Mouse (Mus musculus) embryonic facial prominence, embryonic 14.5 days (tissue): ENCODE measurements at regions not wholly inside any gene's neighbourhood (a gene's known extent, or its start where the extent isn't known, plus 50 kb on each side); places are given as distances from the start of the nearest gene placed in this dataset.
A peak's percentile ranks its signal among the peaks of the same experiment; 100 is the strongest.

Experiments
- ATAC-seq: fragments of 200-750 bp; cut with Nextera tagmentation; 2 replicates; pipeline ENCODE4 v1.8.0; 2017; ENCODE audit warnings: low read depth, moderate number of reproducible peaks, moderate TSS enrichment
- DNase-seq: peaks from one replicate; pipeline ENCODE4 v3.0.0-alpha.2; 2015; ENCODE audit warnings: low spot score
- H3K27ac ChIP-seq: fragments of 300-500 bp; sonication (generic); replicated peaks from 2 replicates; pipeline ENCODE4 v1.5.1; 2014; ENCODE audit warnings: low read depth, mild to moderate bottlenecking, low read length, moderate library complexity
- H3K27me3 ChIP-seq: fragments of 300-500 bp; sonication (generic); replicated peaks from 2 replicates; pipeline ENCODE4 v1.6.1; 2014; ENCODE audit warnings: low read length; ENCODE audit not compliant: control insufficient read depth, insufficient read depth
- H3K36me3 ChIP-seq: fragments of 300-500 bp; sonication (generic); 2 replicates; pipeline ENCODE4 v1.6.1; 2014; ENCODE audit warnings: low read length, mixed read lengths; ENCODE audit not compliant: control insufficient read depth, insufficient read depth
- H3K4me1 ChIP-seq: fragments of 300-500 bp; sonication (generic); 2 replicates; pipeline ENCODE4 v1.6.1; 2014; ENCODE audit warnings: antibody characterized with exemption, low read length; ENCODE audit not compliant: control insufficient read depth, insufficient read depth
- H3K4me2 ChIP-seq: fragments of 300-500 bp; sonication (generic); 2 replicates; pipeline ENCODE4 v1.6.1; 2014; ENCODE audit warnings: low read depth, mild to moderate bottlenecking, low read length, moderate library complexity, mixed read lengths
- H3K4me3 ChIP-seq: fragments of 300-500 bp; sonication (generic); 2 replicates; pipeline ENCODE4 v1.5.1; 2014; ENCODE audit warnings: low read depth, mild to moderate bottlenecking, low read length
- H3K9ac ChIP-seq: fragments of 300-500 bp; sonication (generic); 2 replicates; pipeline ENCODE4 v1.6.1; 2014; ENCODE audit warnings: low read depth, mild to moderate bottlenecking, low read length, moderate library complexity, mixed read lengths
- H3K9me3 ChIP-seq: fragments of 300-500 bp; sonication (generic); 2 replicates; pipeline ENCODE4 v1.6.1; 2016; ENCODE audit warnings: low read length; ENCODE audit not compliant: control insufficient read depth
- WGBS: fragments of 180-500 bp; shearing (Covaris S2); extraction: QIAGEN DNeasy Blood & Tissue Kit; methylation state at CpG from one replicate; pipeline ENCODE4 v1.1.7; 2014; 5-methylcytosine and 5-hydroxymethylcytosine counted together

DNA sequence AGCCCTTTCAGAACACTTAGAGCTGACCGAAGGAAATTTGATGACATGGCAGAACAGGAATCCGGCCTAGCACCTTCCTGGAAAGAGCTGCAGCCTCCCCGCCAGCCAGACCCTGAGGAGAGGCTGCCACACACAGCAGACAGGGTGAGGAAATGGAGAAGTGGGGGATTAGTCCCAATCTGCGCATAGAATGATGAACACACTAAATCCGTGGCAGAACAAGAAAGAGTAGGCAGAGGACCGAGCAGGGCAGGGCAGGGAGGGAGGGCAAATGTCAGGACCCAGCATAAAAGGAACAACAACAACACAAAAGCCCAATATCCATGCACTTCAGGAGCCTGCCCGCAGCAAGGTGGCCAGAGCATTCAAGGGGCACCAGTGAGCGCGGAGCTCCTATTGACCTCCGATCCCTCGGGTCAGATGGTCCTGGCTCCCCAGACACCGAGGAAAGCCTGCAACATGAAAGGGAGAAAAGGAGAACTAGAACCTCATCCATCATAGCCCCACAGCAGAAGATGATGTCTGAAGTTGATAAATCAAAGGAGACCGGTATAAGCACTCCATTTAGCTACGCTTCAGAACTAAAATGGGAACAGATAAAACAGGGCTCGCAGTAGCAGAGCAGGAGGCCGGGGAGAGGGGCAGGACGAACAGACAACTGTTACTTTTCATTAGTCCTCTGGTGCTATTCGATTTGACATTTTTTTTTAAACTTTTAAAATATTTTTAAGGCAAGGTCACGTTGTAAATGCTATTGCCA is 136.3 kb upstream of the Pkdcc start:
- no peak overlapping the region for H3K4me2 ChIP-seq
- H3K27ac ChIP-seq, result 0 out of 2 replicates have a peak overlapping the region, but pooled peaks have one; percentile 6
- DNase-seq, result peak; percentile 54
- H3K9ac ChIP-seq, result peak overlapping the region; percentile 34; the same call in 1 of the 2 replicates
- H3K4me1 ChIP-seq, result peaks cover 20% of the 10 kb centered on the region
- H3K4me3 ChIP-seq, result no peak overlapping the region
- 19% methylated on average over 19 of the region's 19 CpGs for WGBS
- H3K9me3 ChIP-seq, result no peaks in the 10 kb centered on the region
- peak; percentile 27; the same call in 1 of the 2 replicates for ATAC-seq
- H3K36me3 ChIP-seq, result no peaks in the 10 kb centered on the region
- peaks cover 22% of the 10 kb centered on the region; the same call in 1 of the 2 replicates for H3K27me3 ChIP-seq

GRCm38 (mm10) chr17:83079361-83079685 is 135.8 kb upstream of the Pkdcc start:
- ATAC-seq, result no peak
- no peak overlapping the region for H3K27ac ChIP-seq
- no peak overlapping the region for H3K4me2 ChIP-seq
- peaks cover 23% of the 10 kb centered on the region; the same call in 1 of the 2 replicates for H3K27me3 ChIP-seq
- no peaks in the 10 kb centered on the region for H3K9me3 ChIP-seq
- WGBS, result 51% methylated on average over 7 of the region's 7 CpGs
- no peaks in the 10 kb centered on the region for H3K36me3 ChIP-seq
- DNase-seq, result no peak
- H3K4me1 ChIP-seq, result peaks cover 20% of the 10 kb centered on the region
- no peak overlapping the region for H3K9ac ChIP-seq
- no peak overlapping the region for H3K4me3 ChIP-seq

DNA sequence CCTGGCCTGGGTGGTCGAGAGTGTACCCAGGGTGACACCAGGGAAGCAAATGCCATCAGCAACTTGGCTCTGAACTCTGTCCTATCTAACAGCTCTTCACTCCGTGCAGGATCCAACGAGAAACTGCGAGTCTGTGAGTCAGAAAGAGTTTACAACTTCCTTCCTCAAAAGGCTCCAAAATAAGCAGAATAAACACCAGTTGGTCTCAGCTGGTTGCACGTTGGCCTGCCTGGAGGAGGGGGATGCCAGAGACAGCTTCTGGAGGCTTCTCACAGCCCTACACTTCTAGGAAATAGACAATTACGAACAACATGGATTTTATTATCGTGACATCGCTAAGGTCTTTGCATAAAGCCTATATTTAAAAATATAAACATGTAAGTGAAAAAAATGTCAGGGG is 133.4 kb upstream of the Pkdcc start:
- ATAC-seq, result no peak
- no peak overlapping the region for H3K4me2 ChIP-seq
- no peak overlapping the region for H3K4me3 ChIP-seq
- WGBS, result 29% methylated on average over 8 of the region's 8 CpGs
- peaks cover 23% of the 10 kb centered on the region; the same call in 1 of the 2 replicates for H3K27me3 ChIP-seq
- peaks cover 20% of the 10 kb centered on the region for H3K4me1 ChIP-seq
- no peaks in the 10 kb centered on the region for H3K36me3 ChIP-seq
- peak; percentile 47 for DNase-seq
- no peak overlapping the region for H3K9ac ChIP-seq
- no peak overlapping the region for H3K27ac ChIP-seq
- H3K9me3 ChIP-seq, result peaks cover 3% of the 10 kb centered on the region; the same call in 1 of the 2 replicates

GRCm38 (mm10) chr17:83083521-83083920 is 131.6 kb upstream of the Pkdcc start:
- no peak overlapping the region for H3K4me2 ChIP-seq
- peaks cover 6% of the 10 kb centered on the region; the same call in 1 of the 2 replicates for H3K9me3 ChIP-seq
- H3K4me1 ChIP-seq, result peaks cover 14% of the 10 kb centered on the region
- no peaks in the 10 kb centered on the region for H3K36me3 ChIP-seq
- no peak overlapping the region for H3K9ac ChIP-seq
- ATAC-seq (no peak), DNase-seq (peak; percentile 68)
- no peak overlapping the region; the same call in 1 of the 2 replicates for H3K27ac ChIP-seq
- H3K4me3 ChIP-seq, result no peak overlapping the region
- H3K27me3 ChIP-seq, result peaks cover 13% of the 10 kb centered on the region; the same call in 1 of the 2 replicates
- 34% methylated on average over 3 of the region's 3 CpGs for WGBS

- WGBS, result 78% methylated on average over 10 of the region's 10 CpGs
Observed at GRCm38 (mm10) chr17:83085792-83086475, 129.2 kb upstream of the Pkdcc start.

GRCm38 (mm10) chr17:83086703-83087102 is 128.4 kb upstream of the Pkdcc start:
- Histone ChIP-seq H3K4me1 (peaks cover 5% of the 10 kb centered on the region), H3K27ac (no peak overlapping the region), H3K4me3 (no peak overlapping the region), H3K36me3 (no peaks in the 10 kb centered on the region), H3K4me2 (no peak overlapping the region), H3K9ac (no peak overlapping the region), H3K27me3 (peaks cover 12% of the 10 kb centered on the region; the same call in 1 of the 2 replicates), H3K9me3 (peaks cover 6% of the 10 kb centered on the region; the same call in 1 of the 2 replicates)
- 78% methylated on average over 2 of the region's 2 CpGs for WGBS
- DNase-seq (no peak), ATAC-seq (no peak)

More at GRCm38 (mm10) chr17:83085792-83086475, 129.2 kb upstream of the Pkdcc start:
- DNase-seq (no peak), ATAC-seq (no peak)
- H3K4me3 ChIP-seq, result no peak overlapping the region
- H3K36me3 ChIP-seq, result no peaks in the 10 kb centered on the region
- H3K27me3 ChIP-seq, result peaks cover 12% of the 10 kb centered on the region; the same call in 1 of the 2 replicates
- H3K4me2 ChIP-seq, result no peak overlapping the region
- peaks cover 6% of the 10 kb centered on the region; the same call in 1 of the 2 replicates for H3K9me3 ChIP-seq
- peaks cover 10% of the 10 kb centered on the region for H3K4me1 ChIP-seq
- no peak overlapping the region for H3K9ac ChIP-seq
- no peak overlapping the region for H3K27ac ChIP-seq

DNA sequence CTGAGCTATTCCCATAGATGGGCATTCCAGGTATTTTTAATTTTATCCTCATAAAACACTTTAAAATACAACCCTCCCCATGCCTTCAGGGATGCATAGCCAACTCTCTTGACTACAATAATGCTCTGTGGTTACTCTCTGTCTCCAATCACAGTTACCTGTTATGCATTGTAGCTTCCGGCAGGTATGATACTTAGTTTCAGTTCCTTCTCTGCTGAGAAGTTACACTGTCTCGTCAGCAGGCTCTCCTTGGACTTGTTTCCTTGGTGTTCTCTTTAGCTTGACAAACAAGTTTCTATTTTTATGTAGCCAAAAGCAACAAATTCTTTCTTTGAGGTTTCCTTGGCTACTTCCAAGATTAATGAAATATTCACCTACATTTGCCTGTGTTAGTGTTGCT is 126.6 kb upstream of the Pkdcc start:
- peaks cover 6% of the 10 kb centered on the region; the same call in 1 of the 2 replicates for H3K9me3 ChIP-seq
- DNase-seq, result no peak
- no peaks in the 10 kb centered on the region; the same call in none of the 2 replicates for H3K4me1 ChIP-seq
- peaks cover 7% of the 10 kb centered on the region; the same call in 1 of the 2 replicates for H3K27me3 ChIP-seq
- no peaks in the 10 kb centered on the region for H3K36me3 ChIP-seq
- H3K9ac ChIP-seq, result no peak overlapping the region
- no peak for ATAC-seq
- WGBS, result 70% methylated on average over 2 of the region's 2 CpGs
- H3K4me2 ChIP-seq, result no peak overlapping the region
- H3K4me3 ChIP-seq, result no peak overlapping the region
- H3K27ac ChIP-seq, result no peak overlapping the region

DNA sequence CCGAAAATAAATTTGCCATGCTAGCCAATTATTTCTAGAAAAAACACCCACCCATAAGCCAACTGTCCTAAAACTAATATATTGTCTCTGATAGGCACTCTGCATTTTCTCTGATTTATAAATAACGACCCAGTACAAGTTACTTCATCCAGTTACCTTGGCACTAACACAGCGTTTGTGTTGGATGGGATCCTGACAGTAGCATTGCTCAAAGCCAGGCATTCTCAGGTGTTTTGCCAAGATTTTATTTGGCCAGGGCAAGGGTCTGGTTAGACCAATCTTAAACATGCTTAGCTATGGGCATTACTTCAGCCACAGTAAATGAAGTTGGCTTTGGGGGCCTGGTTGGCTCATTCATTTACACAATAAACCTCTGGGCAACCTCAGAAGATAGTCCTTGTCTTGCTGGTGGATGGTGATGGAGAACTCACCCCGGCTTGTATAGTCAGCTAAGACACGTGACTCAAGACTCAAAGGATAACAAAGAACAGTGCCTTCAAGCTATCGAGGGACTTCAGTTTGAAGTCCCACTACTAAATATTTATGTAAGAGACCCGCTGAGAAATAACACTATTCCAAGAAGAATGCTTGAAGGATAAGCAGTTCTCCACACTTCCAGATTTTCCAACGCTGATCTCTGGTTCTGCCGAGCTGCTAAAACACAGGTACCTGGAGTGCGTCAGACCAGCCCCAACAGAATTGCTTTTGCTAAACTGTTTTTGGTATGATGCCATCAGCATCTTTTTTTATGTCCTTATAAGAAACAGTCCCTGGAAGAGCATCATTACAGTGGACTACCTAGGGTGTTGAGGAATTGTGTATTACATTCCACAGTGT is 125.0 kb upstream of the Pkdcc start:
- H3K27me3 ChIP-seq, result peaks cover 3% of the 10 kb centered on the region; the same call in 1 of the 2 replicates
- 61% methylated on average over 10 of the region's 10 CpGs for WGBS
- H3K4me3 ChIP-seq, result no peak overlapping the region
- H3K4me2 ChIP-seq, result no peak overlapping the region
- no peak overlapping the region for H3K9ac ChIP-seq
- DNase-seq, result no peak
- peaks cover 6% of the 10 kb centered on the region; the same call in 1 of the 2 replicates for H3K9me3 ChIP-seq
- H3K36me3 ChIP-seq, result no peaks in the 10 kb centered on the region
- H3K4me1 ChIP-seq, result no peaks in the 10 kb centered on the region; the same call in 1 of the 2 replicates
- peak; percentile 17; the same call in 1 of the 2 replicates for ATAC-seq
- H3K27ac ChIP-seq, result no peak overlapping the region
